Mouse (Mus musculus): Measurements from ENCODE around the gene Zbtb20. TPM values are rescaled to one million over a fixed set of nuclear protein-coding genes. Genes with fewer than 3 reads are reported as not detected.

The Zbtb20 gene
- polyA plus RNA-seq, 1 experiment from 2014 or later = 22.8 TPM

- WGBS = 5% methylated on average over 5 of the region's 5 CpGs
- H3K36me3 ChIP-seq = no peaks in the 10 kb centered on the region
- peak; percentile 42; the same call in 1 of the 2 replicates for ATAC-seq (ENCODE audit: low FRiP score, low read depth)
Measured at GRCm38 (mm10) chr16:43503636-43504010, 627.9 kb downstream of the Zbtb20 start.

GRCm38 (mm10) chr16:43504151-43504550 lies 628.5 kb downstream of the Zbtb20 start:
- peak overlapping the region; percentile 54; the same call in 1 of the 2 replicates for H3K9ac ChIP-seq
- H3K9me3 ChIP-seq = no peaks in the 10 kb centered on the region
- H3K27me3 ChIP-seq = peaks cover 11% of the 10 kb centered on the region
- peaks cover 33% of the 10 kb centered on the region for H3K4me1 ChIP-seq
- H3K4me2 ChIP-seq (replicated peaks) = peak overlapping the region; percentile 74
- WGBS = 0% methylated on average over 3 of the region's 3 CpGs
- H3K4me3 ChIP-seq = peak overlapping the region; percentile 46
- H3K36me3 ChIP-seq = no peaks in the 10 kb centered on the region
- no peak overlapping the region for H3K27ac ChIP-seq
- ATAC-seq (ENCODE audit: low FRiP score, low read depth) = no peak

More at GRCm38 (mm10) chr16:43503636-43504010, 627.9 kb downstream of the Zbtb20 start:
- H3K27me3 ChIP-seq = peaks cover 11% of the 10 kb centered on the region
- peaks cover 33% of the 10 kb centered on the region for H3K4me1 ChIP-seq
- H3K4me2 ChIP-seq (replicated peaks) = peak overlapping the region; percentile 74
- no peak overlapping the region for H3K27ac ChIP-seq
- H3K9me3 ChIP-seq = no peaks in the 10 kb centered on the region
- H3K9ac ChIP-seq = peak overlapping the region; percentile 54
- H3K4me3 ChIP-seq = peak overlapping the region; percentile 46

- Histone ChIP-seq H3K4me2 (replicated peaks) (peak overlapping the region; percentile 7; the same call in 1 of the 2 replicates), H3K36me3 (no peaks in the 10 kb centered on the region), H3K9ac (no peak overlapping the region), H3K4me1 (peaks cover 33% of the 10 kb centered on the region), H3K4me3 (no peak overlapping the region), H3K9me3 (no peaks in the 10 kb centered on the region), H3K27ac (no peak overlapping the region), H3K27me3 (peaks cover 11% of the 10 kb centered on the region)
- no peak for ATAC-seq (ENCODE audit: low FRiP score, low read depth)
- WGBS = 69% methylated on average over 1 of the region's 1 CpGs
Measured at GRCm38 (mm10) chr16:43504556-43504955, 628.9 kb downstream of the Zbtb20 start.

- no peak for ATAC-seq (ENCODE audit: low FRiP score, low read depth)
- Histone ChIP-seq H3K9me3 (no peaks in the 10 kb centered on the region), H3K4me2 (replicated peaks) (peak overlapping the region; percentile 45; the same call in 1 of the 2 replicates), H3K27me3 (peaks cover 11% of the 10 kb centered on the region), H3K27ac (no peak overlapping the region), H3K4me3 (no peak overlapping the region), H3K36me3 (no peaks in the 10 kb centered on the region), H3K4me1 (peaks cover 33% of the 10 kb centered on the region), H3K9ac (no peak overlapping the region)
- 47% methylated on average over 9 of the region's 9 CpGs for WGBS
Measured at GRCm38 (mm10) chr16:43505314-43505950, 629.8 kb downstream of the Zbtb20 start.

- Histone ChIP-seq H3K4me2 (replicated peaks) (peak overlapping the region; percentile 45), H3K4me1 (peaks cover 33% of the 10 kb centered on the region), H3K27ac (peak overlapping the region; percentile 11; the same call in 1 of the 2 replicates), H3K9me3 (no peaks in the 10 kb centered on the region), H3K27me3 (peaks cover 7% of the 10 kb centered on the region), H3K36me3 (no peaks in the 10 kb centered on the region), H3K4me3 (no peak overlapping the region), H3K9ac (peak overlapping the region; percentile 45; the same call in 1 of the 2 replicates)
- ATAC-seq (ENCODE audit: low FRiP score, low read depth) = no peak
- WGBS = 40% methylated on average over 9 of the region's 9 CpGs
Measured at GRCm38 (mm10) chr16:43506189-43506751, 630.6 kb downstream of the Zbtb20 start.

GRCm38 (mm10) chr16:43506771-43507405 lies 631.2 kb downstream of the Zbtb20 start:
- Histone ChIP-seq H3K4me2 (replicated peaks) (peak overlapping the region; percentile 45), H3K27me3 (peaks cover 7% of the 10 kb centered on the region), H3K9me3 (no peaks in the 10 kb centered on the region), H3K4me1 (peaks cover 33% of the 10 kb centered on the region), H3K27ac (no peak overlapping the region), H3K4me3 (no peak overlapping the region), H3K36me3 (no peaks in the 10 kb centered on the region), H3K9ac (no peak overlapping the region)
- no peak for ATAC-seq (ENCODE audit: low FRiP score, low read depth)
- 28% methylated on average over 10 of the region's 10 CpGs for WGBS

- no peak for ATAC-seq (ENCODE audit: low FRiP score, low read depth)
- Histone ChIP-seq H3K27ac (no peak overlapping the region), H3K4me2 (replicated peaks) (no peak overlapping the region), H3K4me3 (no peak overlapping the region), H3K27me3 (no peaks in the 10 kb centered on the region; the same call in 1 of the 2 replicates), H3K36me3 (no peaks in the 10 kb centered on the region), H3K9me3 (no peaks in the 10 kb centered on the region), H3K9ac (no peak overlapping the region), H3K4me1 (peaks cover 28% of the 10 kb centered on the region)
- 73% methylated on average over 9 of the region's 9 CpGs for WGBS
Measured at GRCm38 (mm10) chr16:43508166-43508998, 632.7 kb downstream of the Zbtb20 start.

GRCm38 (mm10) chr16:43510516-43510915 lies 634.8 kb downstream of the Zbtb20 start:
- H3K4me2 ChIP-seq (replicated peaks) = no peak overlapping the region
- no peak for ATAC-seq (ENCODE audit: low FRiP score, low read depth)
- no peaks in the 10 kb centered on the region for H3K9me3 ChIP-seq
- H3K9ac ChIP-seq = no peak overlapping the region
- no peaks in the 10 kb centered on the region for H3K36me3 ChIP-seq
- no peaks in the 10 kb centered on the region; the same call in 1 of the 2 replicates for H3K27me3 ChIP-seq
- no peak overlapping the region for H3K4me3 ChIP-seq
- WGBS = 54% methylated on average over 5 of the region's 5 CpGs
- H3K27ac ChIP-seq = no peak overlapping the region
- H3K4me1 ChIP-seq = peaks cover 20% of the 10 kb centered on the region

GRCm38 (mm10) chr16:43511531-43511930 lies 635.9 kb downstream of the Zbtb20 start:
- Histone ChIP-seq H3K36me3 (no peaks in the 10 kb centered on the region), H3K9me3 (no peaks in the 10 kb centered on the region), H3K9ac (no peak overlapping the region), H3K4me2 (replicated peaks) (no peak overlapping the region), H3K27me3 (no peaks in the 10 kb centered on the region), H3K27ac (no peak overlapping the region), H3K4me3 (no peak overlapping the region), H3K4me1 (peaks cover 11% of the 10 kb centered on the region)
- ATAC-seq (ENCODE audit: low FRiP score, low read depth) = no peak
- WGBS = 89% methylated on average over 4 of the region's 4 CpGs

- Histone ChIP-seq H3K4me3 (no peak overlapping the region), H3K4me2 (replicated peaks) (no peak overlapping the region), H3K4me1 (0 out of 2 replicates have a peak, but pooled peaks cover 4% of the 10 kb centered on the region), H3K27ac (no peak overlapping the region), H3K9me3 (no peaks in the 10 kb centered on the region), H3K9ac (no peak overlapping the region), H3K27me3 (no peaks in the 10 kb centered on the region), H3K36me3 (no peaks in the 10 kb centered on the region)
- no peak for ATAC-seq (ENCODE audit: low FRiP score, low read depth)
- WGBS = 84% methylated on average over 5 of the region's 5 CpGs
Measured at GRCm38 (mm10) chr16:43513933-43514332, 638.3 kb downstream of the Zbtb20 start.

- H3K4me2 ChIP-seq (replicated peaks) = no peak overlapping the region
- no peak for ATAC-seq (ENCODE audit: low FRiP score, low read depth)
- H3K4me3 ChIP-seq = no peak overlapping the region
- 0 out of 2 replicates have a peak, but pooled peaks cover 4% of the 10 kb centered on the region for H3K4me1 ChIP-seq
- H3K9ac ChIP-seq = no peak overlapping the region
- no peaks in the 10 kb centered on the region for H3K9me3 ChIP-seq
- H3K27ac ChIP-seq = no peak overlapping the region
- no peaks in the 10 kb centered on the region for H3K27me3 ChIP-seq
- WGBS = 83% methylated on average over 4 of the region's 4 CpGs
- H3K36me3 ChIP-seq = no peaks in the 10 kb centered on the region
Measured at GRCm38 (mm10) chr16:43515538-43515937, 639.9 kb downstream of the Zbtb20 start.

Data from limb, embryonic 13.5 days (tissue).